Mouse (Mus musculus) G1E (cell line): ENCODE measurements around the gene Gm9803.

Source experiments
- CTCF ChIP-seq: IDR thresholded peaks from 2 replicates; pipeline ENCODE4 v1.5.1; 2012; ENCODE audit warnings: low read depth, low read length, inconsistent platforms, mixed read lengths
- GATA1 ChIP-seq: IDR thresholded peaks from 2 replicates; pipeline ENCODE4 v1.6.1; 2012; ENCODE audit warnings: borderline replicate concordance, low read length, inconsistent platforms, mixed read lengths
- GATA2 ChIP-seq: IDR thresholded peaks from 2 replicates; pipeline ENCODE4 v1.6.1; 2012; ENCODE audit warnings: low read depth, low read length, inconsistent platforms, borderline replicate concordance
- POLR2AphosphoS5 ChIP-seq: IDR thresholded peaks from 2 replicates; pipeline ENCODE4 v1.6.1; 2012; ENCODE audit warnings: low read depth, low read length, inconsistent platforms; ENCODE audit not compliant: insufficient replicate concordance
- TAL1 ChIP-seq: conservative IDR thresholded peaks from 2 replicates; pipeline ENCODE4 v1.6.1; 2012; ENCODE audit warnings: low read depth, low read length, inconsistent platforms, mixed read lengths

- TF ChIP-seq CTCF: no peak
- TF ChIP-seq TAL1: no peak
- TF ChIP-seq POLR2AphosphoS5: no peak
- no peak for TF ChIP-seq GATA1
- TF ChIP-seq GATA2: no peak
Observed at GRCm38 (mm10) chr10:43518368-43518767, 5.5 kb upstream of the Gm9803 start.
